Mouse (Mus musculus): Measurements from ENCODE around the gene Pygb.

Gene Pygb

DNA sequence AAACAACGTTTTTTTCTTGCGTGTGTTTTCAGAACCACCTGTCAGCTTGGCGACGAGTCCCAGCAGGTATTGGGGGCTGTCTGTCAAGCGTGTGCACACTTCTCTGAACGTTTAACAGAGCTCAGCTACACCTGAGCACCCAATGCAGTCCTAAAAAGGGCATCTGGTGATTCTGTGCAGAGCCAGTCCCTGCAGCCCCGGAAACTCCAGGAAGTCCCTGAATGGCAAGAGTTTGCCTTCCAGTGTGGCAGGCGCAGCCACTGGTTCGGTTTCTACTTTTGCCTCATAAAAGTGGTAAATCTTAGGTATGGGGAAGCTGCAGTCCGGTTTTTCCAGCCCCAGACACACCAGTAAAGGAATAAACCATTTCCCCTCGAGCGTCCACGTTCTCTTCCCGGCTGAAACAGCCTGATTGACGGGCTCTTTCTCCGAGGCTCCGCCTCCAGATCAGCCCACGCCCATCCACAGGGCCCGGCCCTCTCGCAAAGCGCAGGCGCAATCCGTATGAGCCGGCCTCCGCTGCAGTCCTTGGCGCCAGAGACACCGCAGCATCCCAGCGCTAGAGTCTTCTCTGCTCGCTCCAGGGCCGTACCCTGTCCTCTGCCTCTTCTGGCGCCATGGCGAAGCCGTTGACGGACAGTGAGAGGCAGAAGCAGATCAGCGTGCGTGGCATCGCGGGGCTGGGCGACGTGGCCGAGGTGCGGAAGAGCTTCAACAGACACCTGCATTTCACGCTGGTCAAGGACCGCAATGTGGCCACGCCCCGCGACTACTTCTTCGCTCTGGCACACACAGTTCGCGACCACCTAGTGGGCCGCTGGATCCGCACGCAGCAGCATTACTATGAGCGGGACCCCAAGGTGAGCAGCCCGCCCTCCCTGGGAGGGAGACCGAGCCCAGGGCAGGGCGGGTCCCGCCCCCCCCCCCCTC, at the start of gene Pygb:
Pygb (plus strand) TSS at position 485 of the 930 bp plus-strand sequence.
- peak; percentile 80 for DNase-seq

DNA sequence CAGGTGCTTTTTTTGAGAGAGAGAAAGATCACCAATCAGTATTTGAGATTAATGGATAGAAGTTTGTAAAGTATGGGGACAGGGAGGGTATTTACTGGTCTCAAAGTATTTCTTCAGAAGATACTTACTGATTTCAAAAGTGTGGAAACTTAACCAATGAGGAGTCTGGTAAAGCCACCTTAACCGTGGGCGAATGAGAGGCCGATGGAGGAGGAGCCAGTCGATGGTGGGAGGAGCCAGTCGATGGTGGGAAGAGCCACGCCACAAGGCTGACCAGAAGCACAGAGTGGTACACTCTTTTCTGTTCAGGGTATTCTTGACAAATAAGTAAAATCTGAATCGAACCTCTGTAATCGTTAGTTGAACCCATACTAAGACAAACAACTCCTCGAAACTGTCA, 48.7 kb upstream of the Pygb start:
- no peak for DNase-seq

DNA sequence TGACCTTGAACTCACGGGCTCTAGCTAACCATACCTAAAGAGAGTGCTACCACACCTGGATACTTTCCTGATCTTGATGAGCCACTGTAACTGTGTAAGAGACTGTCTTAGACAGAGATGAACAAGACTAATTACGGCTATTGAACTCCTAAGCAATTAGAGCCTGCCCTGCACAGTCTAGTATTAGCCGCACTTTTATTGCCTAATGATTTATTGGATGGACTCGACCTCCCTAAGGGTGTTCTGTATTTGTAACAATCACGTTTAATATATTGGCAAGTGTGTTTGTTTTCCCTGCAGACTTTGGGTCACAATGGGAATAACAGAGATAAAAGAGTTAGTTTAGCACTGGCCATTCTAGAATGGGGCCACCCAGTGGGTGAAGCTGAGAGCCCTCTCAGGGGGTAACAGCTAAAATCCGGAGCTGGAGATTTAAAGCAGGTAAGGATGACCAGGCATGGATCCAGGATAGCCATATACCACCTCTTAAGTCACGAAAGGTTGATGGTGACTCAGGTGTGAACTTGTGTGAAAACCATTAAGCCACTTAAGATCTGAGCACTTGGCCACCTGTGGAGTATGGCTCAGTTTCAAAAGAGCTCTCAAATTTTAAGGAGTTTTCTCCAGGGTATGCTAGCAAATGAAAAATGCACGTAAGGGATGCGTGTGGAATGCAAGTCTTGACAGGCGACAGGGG, 46.2 kb upstream of the Pygb start:
- DNase-seq = no peak

DNA sequence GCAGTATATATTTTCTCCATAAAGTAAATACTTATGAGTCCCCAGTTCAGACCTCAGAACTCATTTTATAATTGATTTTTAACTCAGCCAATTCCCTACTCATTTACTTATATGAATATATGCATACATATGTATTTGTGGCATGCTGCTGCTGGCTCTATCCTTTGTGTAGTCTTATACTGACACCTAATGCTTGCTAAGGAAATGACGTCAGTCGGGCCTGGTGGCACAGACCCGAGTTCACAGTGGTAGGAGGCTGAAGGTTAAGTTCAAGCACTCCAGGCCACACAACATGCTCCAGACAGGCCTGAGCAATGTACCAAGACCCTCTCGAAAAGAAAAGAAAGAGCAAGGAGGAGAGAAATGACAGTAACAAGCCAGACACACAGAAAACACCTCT, 45.1 kb upstream of the Pygb start:
- DNase-seq = no peak

DNA sequence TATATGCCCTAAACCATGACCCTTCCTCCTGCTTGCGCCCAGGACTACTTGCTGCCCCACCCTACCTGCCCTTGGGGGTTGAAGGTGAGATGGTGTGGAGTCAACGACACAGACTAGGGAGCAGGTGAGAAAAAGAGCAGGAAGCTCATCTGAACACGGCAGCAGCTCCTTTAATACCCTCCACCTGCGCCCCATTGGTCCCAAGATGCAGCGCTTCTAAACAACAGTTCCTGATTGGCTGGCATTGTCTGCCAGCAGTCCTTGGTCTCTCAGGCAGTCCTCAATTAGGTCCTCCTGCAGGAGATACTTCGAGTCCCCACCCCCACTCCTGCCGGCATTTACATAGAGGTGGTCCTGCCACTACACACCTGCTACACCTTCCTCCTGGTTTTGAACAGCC, 41.5 kb upstream of the Pygb start:
- no peak for DNase-seq

DNA sequence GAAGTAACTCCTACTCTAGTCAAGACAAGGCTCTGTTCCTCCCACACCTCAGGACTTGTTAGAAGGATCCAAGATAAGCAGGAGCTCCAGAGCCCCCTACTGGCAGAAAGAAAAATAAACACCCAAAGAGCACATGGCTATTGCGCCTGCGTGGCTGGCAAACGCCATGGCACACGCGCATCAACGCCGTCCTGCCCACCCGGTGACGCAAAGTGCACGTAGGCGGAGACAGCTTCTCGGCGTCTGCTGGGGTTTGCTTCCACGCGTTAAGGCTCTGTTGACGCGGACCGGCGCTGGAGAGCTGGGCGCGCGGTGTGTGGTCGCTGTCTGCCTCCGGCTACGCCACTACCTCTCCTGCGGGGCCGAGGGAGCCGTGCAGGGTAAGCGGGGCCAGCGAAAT, 37.7 kb upstream of the Pygb start, which contains the start of gene Entpd6:
Entpd6 (plus strand) TSS at position 189 of the 400 bp plus-strand sequence.
- peak; percentile 89 for DNase-seq

DNA sequence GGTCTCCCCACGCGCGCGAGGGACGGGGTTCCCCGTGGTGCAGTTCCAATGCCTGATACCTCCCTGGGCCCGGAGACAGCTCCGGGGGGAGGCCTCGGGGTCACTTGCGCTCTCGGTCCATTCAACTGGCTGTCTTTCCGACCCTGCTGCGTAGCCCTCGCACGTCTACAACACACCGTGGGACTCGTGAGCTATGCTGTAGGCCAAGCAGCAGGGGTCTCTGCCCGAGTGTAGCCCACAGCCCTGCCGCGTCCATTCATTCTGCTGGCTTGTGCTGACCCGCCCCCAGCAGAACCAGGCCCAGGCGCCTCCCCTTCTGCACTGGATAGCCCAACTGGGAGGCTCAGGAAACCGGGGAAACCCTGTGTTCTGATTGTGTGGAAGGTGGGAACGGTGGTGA, 37.3 kb upstream of the Pygb start:
- DNase-seq = peak; percentile 50

DNA sequence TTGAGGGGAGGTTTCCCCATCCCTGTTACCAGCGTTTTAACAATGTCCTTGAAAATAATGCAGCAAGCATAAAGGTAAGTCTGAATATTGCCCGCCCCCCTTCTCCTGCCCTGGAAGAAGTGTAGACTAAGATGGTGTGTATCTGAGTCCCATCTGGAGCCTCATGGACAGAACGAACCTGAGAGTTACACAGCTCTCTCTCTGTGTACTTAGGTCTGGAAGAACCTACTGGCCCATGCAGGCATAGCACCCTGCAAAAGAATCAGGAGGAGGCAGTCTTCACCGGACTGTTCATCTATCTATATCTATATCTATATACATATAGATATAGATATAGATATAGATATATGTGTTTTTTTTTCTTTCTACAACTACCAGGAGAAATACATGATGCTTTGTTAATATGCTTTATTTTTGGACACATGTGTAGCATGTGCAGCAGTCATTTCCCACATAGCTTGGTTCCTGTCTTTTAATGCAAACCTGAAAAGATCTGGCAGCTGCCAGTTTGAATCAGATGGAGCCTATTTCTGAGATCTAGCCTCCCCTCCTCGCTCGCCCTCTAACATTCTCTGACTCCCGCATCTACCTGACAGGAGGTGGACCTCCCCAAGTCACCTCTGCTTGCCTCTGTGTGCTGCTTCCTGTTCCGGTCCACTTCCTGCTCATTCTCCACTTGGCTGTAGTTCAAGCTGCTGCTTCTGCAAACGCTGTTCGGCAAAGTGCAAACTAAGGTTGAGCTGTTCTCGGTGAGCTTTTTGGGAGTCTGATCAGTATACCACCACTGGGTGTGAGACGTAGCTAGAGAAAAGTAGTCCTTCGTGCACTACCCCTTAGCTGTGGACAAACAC, 36.2 kb upstream of the Pygb start:
- no peak for DNase-seq

DNA sequence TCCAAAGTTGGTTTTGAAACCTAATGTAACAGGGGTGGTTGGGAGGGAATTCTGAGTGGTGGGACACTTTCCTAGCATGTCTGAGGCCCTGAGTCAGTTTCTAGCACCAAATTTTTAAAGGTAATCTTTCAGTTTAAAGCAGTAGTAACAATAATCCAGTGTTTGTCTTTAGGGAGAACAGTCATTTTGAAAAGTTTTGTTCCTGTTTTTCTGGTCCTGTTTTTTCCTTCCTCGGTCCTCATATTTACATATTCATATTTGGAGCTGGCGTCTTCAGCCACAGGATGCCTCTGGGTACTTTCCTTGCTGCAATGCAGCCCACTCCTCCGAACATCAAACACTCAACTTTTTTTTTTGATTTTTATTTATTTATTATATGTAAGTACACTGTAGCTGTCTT, 31.5 kb upstream of the Pygb start:
- DNase-seq = no peak

DNA sequence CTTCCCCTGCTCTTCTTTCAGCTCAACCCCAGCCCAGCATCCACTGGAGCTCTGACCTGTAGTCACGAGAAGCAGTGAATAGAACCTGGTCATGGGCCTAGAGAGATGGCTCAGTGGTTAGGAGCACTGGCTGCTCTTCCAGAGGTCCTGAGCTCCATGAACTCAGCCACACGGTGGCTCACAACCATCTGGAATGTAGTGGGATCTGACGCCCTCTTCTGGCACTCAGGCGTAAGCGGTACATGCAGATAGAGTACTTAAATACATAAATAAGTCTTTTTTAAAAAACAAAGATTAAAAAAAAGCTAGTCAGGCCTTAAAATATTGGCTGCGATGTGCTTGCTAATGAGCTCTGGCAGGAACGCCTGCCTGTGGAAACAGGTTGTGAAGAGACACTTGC, 25.1 kb upstream of the Pygb start:
- no peak for DNase-seq

DNA sequence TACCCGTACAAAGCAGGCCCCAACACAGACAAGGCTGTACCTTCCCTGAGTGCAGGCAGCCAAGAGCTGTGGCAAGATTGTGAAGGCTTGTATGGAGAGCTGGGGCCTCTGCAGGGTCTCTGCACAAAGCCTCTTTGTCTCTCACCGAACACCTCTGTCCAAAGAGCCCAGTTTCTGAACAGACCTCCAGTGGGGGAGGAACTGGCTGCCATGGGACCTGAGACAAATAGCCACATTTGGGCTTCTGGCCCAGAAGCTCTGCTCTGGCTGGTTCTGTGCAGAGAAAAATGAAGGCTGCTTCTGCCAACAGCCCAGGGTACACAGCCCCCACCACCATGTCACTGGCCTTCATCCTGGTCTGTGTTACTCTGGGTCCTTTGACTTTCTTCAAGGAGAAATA, 20.9 kb upstream of the Pygb start:
- DNase-seq = no peak

DNA sequence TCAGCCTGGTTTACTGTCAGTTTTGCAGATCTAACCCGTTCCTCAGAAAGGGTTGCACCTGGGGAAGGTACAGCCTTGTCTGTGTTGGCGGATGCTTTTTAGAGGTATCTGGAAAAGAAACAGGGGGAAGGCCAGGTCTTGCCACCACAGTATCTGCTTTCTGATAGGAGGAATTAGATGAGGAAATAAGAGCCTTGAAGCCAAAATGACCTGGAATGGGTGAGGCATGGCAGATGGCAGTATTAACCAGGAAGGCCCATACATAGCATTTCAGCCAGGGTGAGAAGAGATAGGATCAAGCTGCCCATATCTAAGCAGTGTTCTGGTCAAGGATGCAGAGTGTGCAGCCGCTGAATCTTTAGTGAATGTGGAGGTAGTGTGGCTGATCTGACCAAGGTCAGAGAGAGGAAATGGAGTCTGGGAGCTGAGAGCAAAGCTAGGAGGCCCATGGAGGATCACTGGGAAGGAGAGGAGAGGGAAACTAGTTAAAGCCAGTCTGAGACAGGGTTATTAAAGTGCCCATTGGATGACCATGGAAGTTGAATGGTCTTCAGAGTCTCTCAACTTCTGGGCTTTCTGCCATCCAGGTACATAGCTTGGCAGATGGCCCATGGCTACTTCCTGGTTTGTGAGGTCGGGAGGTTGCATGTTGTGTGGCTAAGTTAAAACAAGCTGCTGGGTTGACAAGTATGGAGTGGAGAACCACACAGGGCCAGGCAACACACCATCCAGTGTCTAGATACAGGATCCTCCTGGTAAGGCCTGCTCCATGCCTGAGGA, 20.3 kb upstream of the Pygb start:
- no peak for DNase-seq

DNA sequence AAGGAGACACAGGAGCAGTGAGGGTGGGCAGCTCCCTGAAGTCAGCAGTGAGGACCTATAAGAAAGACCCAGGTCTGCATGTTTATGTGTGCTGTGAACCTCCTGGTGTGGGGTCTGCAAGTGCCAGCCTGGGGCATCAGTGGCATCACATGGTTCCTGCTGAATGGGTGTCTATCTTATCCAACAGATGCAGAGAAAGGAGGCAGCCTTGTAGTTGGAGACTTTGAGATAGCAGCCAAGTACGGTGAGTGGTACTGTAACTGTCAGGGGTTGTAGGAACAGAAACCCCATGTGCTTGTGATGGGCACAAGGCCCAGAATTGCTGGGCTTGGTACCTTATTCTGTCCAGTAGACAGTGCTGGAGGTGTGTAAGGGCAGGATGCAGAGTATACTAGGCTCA, 17.9 kb upstream of the Pygb start:
- DNase-seq = no peak

DNA sequence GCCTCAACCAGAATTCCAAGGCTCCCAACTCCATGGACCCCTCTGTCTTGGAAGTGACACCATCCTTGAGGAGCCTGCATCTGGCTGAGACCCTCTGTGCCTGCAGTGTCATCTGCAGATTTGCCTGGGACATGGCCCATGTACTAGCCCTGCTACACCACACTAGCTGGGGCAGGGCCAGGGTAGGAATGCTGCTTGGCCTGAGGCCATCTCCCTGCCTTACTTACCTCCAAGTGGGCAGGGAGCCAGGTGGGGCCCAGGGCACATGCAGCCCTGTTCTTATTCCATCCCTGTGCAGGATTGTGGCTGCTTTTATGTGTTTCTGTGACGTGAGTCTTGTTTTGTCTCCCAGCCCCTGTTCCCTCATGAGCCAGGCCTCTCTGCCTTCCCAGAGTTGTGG, 15.8 kb upstream of the Pygb start:
- peak; percentile 51 for DNase-seq

DNA sequence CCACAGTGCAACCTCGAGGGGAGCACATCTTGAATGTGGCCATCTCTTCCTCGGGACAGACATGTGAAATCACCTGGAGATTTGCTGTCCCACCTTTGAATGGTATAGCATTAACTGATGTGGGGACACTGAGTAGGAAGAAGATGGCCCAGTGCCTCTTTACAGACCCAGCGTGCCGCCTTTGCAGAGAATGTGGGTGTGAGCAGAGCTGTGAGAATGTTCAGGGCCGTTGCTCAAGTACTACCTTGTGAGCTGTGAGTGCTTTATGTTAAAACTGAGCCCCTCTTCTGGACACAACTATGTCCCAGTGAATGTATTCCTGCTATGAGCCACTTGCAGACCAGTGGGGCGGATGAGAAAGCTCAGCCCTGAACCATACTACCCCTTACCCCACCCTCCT, 15.4 kb upstream of the Pygb start:
- DNase-seq = no peak

DNA sequence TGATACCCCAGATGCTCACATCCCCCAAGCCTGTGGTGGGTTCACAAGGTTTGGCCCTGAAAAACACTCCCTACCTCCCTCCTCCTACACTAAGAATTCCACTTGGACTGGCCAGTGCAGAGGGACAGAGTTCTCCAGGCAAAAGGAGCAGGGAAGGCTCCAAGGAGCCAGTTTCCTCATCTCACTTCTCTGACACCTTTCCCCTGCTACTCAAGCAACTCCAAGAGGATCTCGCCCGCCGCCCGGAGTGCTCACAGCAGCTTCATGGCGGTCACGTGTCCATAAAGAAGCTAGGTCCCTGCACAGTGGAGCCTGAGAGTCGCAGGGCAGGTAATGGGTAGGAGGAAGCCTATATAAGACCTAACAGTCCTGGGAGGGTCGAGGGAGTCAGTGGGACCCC, 14.5 kb upstream of the Pygb start:
- DNase-seq = no peak

DNA sequence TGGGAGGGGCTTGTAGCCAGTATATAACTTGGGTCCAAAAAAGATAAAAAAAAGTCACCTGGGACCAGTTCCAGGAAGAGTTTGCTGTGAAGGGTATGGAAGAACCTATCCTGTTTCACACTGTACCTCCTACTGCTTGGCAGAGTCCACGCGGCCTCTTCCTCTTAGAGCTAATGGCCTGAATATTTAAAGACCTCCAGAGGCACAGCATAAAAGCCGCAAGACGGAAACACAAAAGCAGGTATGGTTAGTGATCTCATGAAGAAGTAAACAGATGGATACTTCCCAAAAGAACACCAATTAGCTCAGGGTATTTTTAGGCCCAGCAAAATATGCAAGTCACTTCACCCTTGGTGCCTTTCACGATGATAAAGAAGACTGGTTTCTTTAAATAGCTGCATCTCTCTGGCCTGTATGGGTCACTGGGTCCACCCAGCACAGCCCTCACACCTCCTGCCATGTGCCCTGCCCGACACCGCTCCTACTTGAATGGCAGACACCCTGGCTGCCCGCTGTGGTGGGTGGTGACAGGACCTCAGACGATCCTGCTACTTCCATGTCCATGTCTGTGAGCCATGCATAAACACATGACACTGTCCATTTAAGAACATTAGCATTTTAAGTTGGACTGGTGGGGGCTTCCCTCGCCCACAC, 13.9 kb upstream of the Pygb start:
- no peak for DNase-seq

DNA sequence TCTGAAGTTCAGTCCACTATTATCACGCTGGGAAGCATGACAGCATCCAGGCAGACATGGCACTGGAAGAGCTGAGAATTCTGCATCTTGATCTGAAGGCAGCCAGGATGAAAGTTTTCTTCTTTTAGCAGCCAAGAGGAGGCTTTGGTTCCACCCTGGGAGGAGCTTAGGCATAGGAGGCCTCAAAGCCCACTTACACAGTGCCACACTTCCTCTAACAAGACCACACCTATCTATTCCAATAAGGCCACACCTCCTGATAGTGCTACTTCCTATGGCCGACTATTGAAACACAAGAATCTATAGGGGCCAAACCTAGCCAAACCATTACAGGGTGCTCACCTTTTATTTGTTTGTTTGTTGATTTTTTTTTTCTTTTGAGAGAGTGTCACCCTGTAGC, 3.7 kb upstream of the Pygb start:
- no peak for DNase-seq

DNA sequence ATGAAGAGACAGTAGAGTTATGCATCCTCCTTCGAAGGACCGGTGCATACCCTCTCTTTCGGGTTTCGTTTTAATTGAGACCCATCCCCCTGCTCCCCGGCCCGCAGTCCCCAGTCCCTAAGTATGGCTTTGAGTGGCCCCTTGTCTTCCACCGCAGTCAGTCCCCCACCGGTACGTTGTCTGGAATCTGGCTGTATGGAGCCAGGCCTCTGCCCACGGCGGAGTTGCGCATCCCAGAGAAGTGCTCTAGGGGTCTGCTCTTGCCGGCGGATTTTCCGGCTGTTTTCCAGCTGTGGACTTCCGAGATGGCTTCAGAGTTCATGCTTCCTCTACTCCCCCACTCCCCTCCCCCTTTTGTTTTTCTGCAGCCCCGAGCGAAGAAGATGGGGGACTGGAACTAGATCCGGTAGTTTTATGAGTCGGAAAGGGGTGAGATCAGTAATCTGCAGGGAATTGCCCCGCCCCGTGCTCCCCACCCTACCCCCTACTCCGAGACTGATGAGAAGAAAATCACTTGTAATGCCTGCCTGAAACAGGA, 768 bp downstream of the Pygb start:
- peak; percentile 37 for DNase-seq

DNA sequence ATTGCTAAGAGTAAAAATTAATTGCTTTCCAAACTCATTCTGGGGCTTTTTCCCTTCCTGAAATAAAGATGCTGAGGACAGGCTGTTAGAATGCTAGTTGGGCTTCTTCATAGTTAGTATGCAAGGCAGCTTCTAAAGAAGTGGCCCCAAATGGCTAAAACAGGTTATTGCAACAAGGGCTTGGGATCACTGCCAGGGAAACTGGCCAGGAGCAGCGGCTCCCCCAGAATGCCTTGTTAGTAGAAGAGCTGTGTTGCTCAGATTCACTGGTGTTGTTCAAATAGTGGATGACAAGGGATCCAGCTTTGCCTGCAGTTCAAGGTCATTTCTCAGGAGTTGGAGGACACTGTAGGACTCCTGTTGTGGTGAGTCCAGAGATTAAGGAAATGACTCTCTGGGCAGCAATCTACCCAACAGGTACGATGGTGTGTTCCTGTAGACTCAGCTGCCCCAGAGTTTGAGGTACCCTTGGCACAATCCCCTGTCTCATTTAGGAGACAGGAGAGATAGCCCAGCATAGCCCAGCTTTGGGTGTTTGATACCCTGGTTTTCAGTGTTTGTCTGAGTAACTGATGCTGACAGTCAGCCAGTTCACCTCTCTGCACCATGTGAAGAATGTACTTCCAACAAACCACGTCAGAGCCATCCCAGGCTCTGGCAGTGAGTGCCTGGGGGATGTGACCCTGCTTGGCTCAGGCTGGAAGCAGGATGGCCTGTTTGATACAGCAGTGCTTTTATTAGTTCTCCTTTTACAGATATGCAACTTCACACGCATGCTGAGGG, 2.4 kb downstream of the Pygb start:
- peak; percentile 76 for DNase-seq

DNA sequence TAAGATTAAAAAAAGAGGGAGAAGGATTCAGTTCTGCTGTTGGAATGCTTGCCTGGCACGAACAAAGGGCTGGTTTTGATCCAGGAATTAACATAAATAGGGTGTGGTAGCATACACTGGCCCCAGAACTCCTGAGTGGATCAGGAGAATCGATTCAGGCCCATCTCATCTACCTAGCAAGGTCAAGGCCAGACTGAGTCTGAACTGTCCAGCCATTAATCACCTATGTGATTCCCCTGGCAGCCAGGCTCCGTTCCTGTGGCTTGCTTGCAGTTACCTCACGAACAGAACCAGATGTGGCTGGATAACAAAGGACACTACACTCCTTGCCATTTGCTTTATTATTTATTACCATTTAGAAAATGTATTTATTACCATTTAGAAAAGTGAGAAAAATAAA, 6.8 kb downstream of the Pygb start:
- no peak for DNase-seq

Data from right cerebral cortex, postnatal 4 days (tissue).